Mouse (Mus musculus): ENCODE data around the gene Rab7. TPM values are rescaled to one million over a fixed set of nuclear protein-coding genes. Genes with fewer than 3 reads are reported as not detected.

Rab7 gene
- total and polyA plus RNA-seq, 2 experiments, result 69.7 to 134 TPM

DNA sequence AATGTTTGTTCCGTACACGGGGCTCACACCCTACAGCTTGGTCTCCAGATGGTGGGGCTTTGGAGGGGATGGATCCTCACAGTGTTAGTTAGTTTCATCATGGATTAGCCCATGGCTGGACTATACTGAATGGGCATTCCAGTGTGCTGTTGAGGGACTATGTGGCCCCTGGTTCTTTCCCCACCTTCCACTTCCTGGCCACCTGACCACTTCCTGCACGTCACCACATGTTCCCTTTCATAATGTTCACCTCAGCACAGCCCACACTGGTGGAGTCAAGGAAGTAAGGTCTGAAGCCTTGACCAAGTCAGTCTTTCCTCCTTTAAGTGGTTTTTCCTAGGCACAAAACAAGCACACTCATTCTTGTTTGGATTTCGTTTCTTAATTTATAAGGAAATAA is 15.5 kb upstream of the Rab7 start:
- no peak for TF ChIP-seq CTCF (IDR thresholded peaks at IDR 0.05; ENCODE audit: low read depth, low read length)
- no peak for TF ChIP-seq POLR2A (IDR thresholded peaks at IDR 0.05; ENCODE audit: extremely low read depth, insufficient read depth, low read length)
- peaks cover 16% of the 10 kb centered on the region for H3K4me1 ChIP-seq (ENCODE audit: control insufficient read depth, insufficient read depth, low read length)
- 65% methylated on average over 4 of the region's 4 CpGs for WGBS

DNA sequence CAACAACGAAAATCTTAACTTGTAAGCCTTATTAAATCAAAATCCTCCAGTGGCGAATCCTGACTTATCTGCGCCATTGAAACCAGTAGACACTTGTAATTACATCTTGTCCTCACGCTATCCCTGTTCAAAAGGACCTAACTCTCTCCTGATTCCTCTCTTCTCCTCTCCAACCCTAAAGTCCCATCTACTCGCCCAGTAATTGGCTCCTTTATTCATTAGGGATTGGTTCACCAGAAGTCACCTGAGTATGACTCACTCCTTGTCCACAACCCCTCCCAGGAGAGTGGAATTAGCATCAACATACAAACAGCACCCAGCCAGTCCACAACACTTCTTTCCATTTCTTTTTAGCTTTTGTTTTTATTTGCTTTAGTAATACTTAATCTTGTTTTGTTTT is 14.8 kb upstream of the Rab7 start:
- Histone ChIP-seq H3K9ac (ENCODE audit: low read depth, low read length) (no peak overlapping the region), H3K79me2 (ENCODE audit: control insufficient read depth, insufficient read depth, low read length) (no peaks in the 10 kb centered on the region), H3K27me3 (ENCODE audit: control insufficient read depth, insufficient read depth, low read length) (no peaks in the 10 kb centered on the region), H3K4me3 (ENCODE audit: insufficient read depth, low read depth, low read length) (no peak overlapping the region), H3K27ac (replicated peaks; ENCODE audit: insufficient read depth, low read depth, low read length) (no peak overlapping the region), H3K36me3 (ENCODE audit: control insufficient read depth, insufficient read depth, low read length) (no peaks in the 10 kb centered on the region), H3K4me1 (ENCODE audit: control insufficient read depth, insufficient read depth, low read length) (peaks cover 11% of the 10 kb centered on the region)
- DNase-seq (ENCODE audit: extremely low read depth, low read depth, low spot score), result no peak
- 95% methylated on average over 5 of the region's 5 CpGs for WGBS
- TF ChIP-seq POLR2A (IDR thresholded peaks at IDR 0.05; ENCODE audit: extremely low read depth, insufficient read depth, low read length) (no peak), CTCF (IDR thresholded peaks at IDR 0.05; ENCODE audit: low read depth, low read length) (no peak)

More for the DNA sequence above, 15.5 kb upstream of the Rab7 start:
- DNase-seq (ENCODE audit: extremely low read depth, low read depth, low spot score), result no peak
- Histone ChIP-seq H3K79me2 (ENCODE audit: control insufficient read depth, insufficient read depth, low read length) (no peaks in the 10 kb centered on the region), H3K9ac (ENCODE audit: low read depth, low read length) (no peak overlapping the region), H3K36me3 (ENCODE audit: control insufficient read depth, insufficient read depth, low read length) (no peaks in the 10 kb centered on the region), H3K4me3 (ENCODE audit: insufficient read depth, low read depth, low read length) (no peak overlapping the region), H3K27ac (replicated peaks; ENCODE audit: insufficient read depth, low read depth, low read length) (no peak overlapping the region), H3K27me3 (ENCODE audit: control insufficient read depth, insufficient read depth, low read length) (no peaks in the 10 kb centered on the region)

DNA sequence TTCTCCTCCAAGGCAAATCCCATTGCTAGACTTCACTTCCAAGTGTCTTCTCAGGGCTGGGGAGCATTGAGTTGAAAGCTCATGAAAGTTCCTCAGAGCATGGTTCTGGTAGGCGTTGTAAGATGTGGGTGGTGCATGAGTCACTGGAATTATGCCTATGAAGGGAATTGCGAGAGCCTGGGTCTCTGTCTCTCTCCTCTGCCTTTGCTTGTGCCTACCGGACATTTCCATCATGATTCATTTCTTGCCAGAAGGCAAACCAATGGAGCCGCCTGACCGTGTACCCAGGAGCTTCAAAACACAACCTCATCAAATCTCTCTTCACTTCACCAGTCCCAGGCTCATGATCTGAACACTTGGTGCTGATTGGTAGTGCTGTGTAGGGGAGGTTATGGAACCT is 11.8 kb upstream of the Rab7 start:
- TF ChIP-seq CTCF (IDR thresholded peaks at IDR 0.05; ENCODE audit: low read depth, low read length) (no peak), POLR2A (IDR thresholded peaks at IDR 0.05; ENCODE audit: extremely low read depth, insufficient read depth, low read length) (no peak)
- Histone ChIP-seq H3K27ac (replicated peaks; ENCODE audit: insufficient read depth, low read depth, low read length) (no peak overlapping the region), H3K9ac (ENCODE audit: low read depth, low read length) (no peak overlapping the region), H3K27me3 (ENCODE audit: control insufficient read depth, insufficient read depth, low read length) (no peaks in the 10 kb centered on the region), H3K79me2 (ENCODE audit: control insufficient read depth, insufficient read depth, low read length) (no peaks in the 10 kb centered on the region), H3K36me3 (ENCODE audit: control insufficient read depth, insufficient read depth, low read length) (no peaks in the 10 kb centered on the region), H3K4me3 (ENCODE audit: insufficient read depth, low read depth, low read length) (no peak overlapping the region), H3K4me1 (ENCODE audit: control insufficient read depth, insufficient read depth, low read length) (peaks cover 7% of the 10 kb centered on the region)
- WGBS, result 80% methylated on average over 5 of the region's 5 CpGs
- no peak for DNase-seq (ENCODE audit: extremely low read depth, low read depth, low spot score)

DNA sequence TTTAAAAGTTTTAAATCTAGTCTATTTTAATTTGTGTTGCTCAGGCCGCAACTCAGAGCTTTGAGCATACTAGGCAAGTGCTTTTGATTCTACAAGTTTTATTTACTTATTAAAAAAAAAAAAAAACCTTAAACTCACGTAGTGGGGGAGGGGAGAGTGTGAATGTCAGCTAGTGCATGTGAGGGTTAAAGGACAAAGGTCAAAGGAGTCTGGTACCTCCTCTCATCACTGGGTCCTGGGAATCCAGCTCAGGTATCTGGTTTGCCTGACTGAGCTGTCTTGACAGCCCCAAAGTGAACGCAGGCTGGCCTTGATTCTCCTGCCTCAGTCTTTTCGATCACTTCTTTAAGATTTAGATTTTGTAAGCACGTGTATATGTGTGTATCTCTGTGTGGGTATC is 10.6 kb upstream of the Rab7 start:
- no peak overlapping the region for H3K4me3 ChIP-seq (ENCODE audit: insufficient read depth, low read depth, low read length)
- 0 out of 2 replicates have a peak overlapping the region, but pooled peaks have one; percentile 2 for H3K27ac ChIP-seq (replicated peaks; ENCODE audit: insufficient read depth, low read depth, low read length)
- DNase-seq (ENCODE audit: extremely low read depth, low read depth, low spot score), result peak; percentile 80
- TF ChIP-seq POLR2A (IDR thresholded peaks at IDR 0.05; ENCODE audit: extremely low read depth, insufficient read depth, low read length), result no peak
- no peak for TF ChIP-seq CTCF (IDR thresholded peaks at IDR 0.05; ENCODE audit: low read depth, low read length)
- H3K79me2 ChIP-seq (ENCODE audit: control insufficient read depth, insufficient read depth, low read length), result no peaks in the 10 kb centered on the region
- H3K36me3 ChIP-seq (ENCODE audit: control insufficient read depth, insufficient read depth, low read length), result no peaks in the 10 kb centered on the region
- H3K4me1 ChIP-seq (ENCODE audit: control insufficient read depth, insufficient read depth, low read length), result peaks cover 13% of the 10 kb centered on the region
- H3K9ac ChIP-seq (ENCODE audit: low read depth, low read length), result no peak overlapping the region
- no peaks in the 10 kb centered on the region for H3K27me3 ChIP-seq (ENCODE audit: control insufficient read depth, insufficient read depth, low read length)
- WGBS, result 24% methylated on average over 5 of the region's 5 CpGs

DNA sequence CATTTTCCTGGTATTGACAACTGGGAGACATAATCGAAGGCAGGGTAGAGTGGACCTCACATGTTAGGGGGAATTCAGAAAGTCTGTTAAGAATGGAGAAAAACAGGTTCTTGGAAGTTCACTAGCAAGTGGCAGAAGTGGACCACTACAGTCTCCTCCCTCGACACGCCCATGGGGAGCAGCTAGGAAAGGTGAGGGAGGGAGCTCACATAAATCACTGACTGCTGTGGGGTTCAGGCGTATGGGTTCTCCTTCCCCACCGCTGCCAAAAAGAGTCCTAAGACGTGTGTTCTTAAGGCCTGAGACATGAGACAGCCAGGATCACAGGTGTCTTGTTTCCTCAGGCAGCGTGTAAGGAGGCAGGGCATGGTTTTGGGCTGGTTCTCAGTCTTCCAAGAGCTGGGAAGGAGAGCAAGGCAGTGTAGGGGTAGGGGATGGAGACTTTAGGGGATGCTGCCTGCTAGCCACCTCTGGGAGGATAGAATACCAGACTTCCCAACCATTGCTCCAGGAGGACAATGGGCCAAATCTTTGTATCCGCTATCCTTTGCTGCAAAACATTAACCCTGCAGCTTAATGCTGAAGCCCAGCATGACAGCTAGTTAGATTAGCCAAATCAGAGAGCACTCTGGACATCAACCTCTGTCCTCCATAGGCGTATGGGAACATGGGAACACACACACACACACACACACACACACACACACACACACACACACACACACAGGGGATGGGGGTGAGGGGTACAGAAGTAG is 9.2 kb upstream of the Rab7 start:
- WGBS, result 74% methylated on average over 9 of the region's 9 CpGs
- Histone ChIP-seq H3K27me3 (ENCODE audit: control insufficient read depth, insufficient read depth, low read length) (no peaks in the 10 kb centered on the region), H3K27ac (replicated peaks; ENCODE audit: insufficient read depth, low read depth, low read length) (no peak overlapping the region), H3K4me1 (ENCODE audit: control insufficient read depth, insufficient read depth, low read length) (peaks cover 21% of the 10 kb centered on the region), H3K4me3 (ENCODE audit: insufficient read depth, low read depth, low read length) (no peak overlapping the region), H3K9ac (ENCODE audit: low read depth, low read length) (no peak overlapping the region), H3K36me3 (ENCODE audit: control insufficient read depth, insufficient read depth, low read length) (no peaks in the 10 kb centered on the region), H3K79me2 (ENCODE audit: control insufficient read depth, insufficient read depth, low read length) (no peaks in the 10 kb centered on the region)
- no peak for DNase-seq (ENCODE audit: extremely low read depth, low read depth, low spot score)
- TF ChIP-seq CTCF (IDR thresholded peaks at IDR 0.05; ENCODE audit: low read depth, low read length) (no peak), POLR2A (IDR thresholded peaks at IDR 0.05; ENCODE audit: extremely low read depth, insufficient read depth, low read length) (no peak)
